Comparison of ENCODE assay signal across 15 mouse cellular contexts in genomic region chr14:20927470-20928307, GRCm38 (mm10). TPM values are rescaled to one million over a fixed set of nuclear protein-coding genes. Genes with fewer than 3 reads are reported as not detected.
DNase-seq lines count a peak whose midpoint lies in the region; ATAC-seq and TF ChIP-seq lines count a peak whose summit lies in the region.
"Had no signal": no experiment of that assay in that cellular context is flagged by ENCODE, and none has a peak within 500 bp of the region (broad histone marks: within the 10 kb centered on the region; RNA-seq: fewer than 3 reads in every experiment).

No protein-coding gene starts in this region.

- no peak for TF ChIP-seq CTCF in embryonic fibroblast, embryonic 13.5 days (IDR thresholded peaks at IDR 0.05; ENCODE audit: borderline replicate concordance, insufficient read depth, low read length)
- TF ChIP-seq CTCF in liver, postnatal 0 days (IDR thresholded peaks at IDR 0.05; ENCODE audit: low read depth) = no peak

- H3K27me3 ChIP-seq in erythroblast, embryonic 14.5 days (ENCODE audit: control insufficient read depth) = no peaks in the 10 kb centered on the region
- H3K27me3 ChIP-seq in liver, postnatal 0 days (ENCODE audit: insufficient read depth, low read length) = no peaks in the 10 kb centered on the region
- no peaks in the 10 kb centered on the region for H3K27me3 ChIP-seq in midbrain, embryonic 13.5 days
- no peaks in the 10 kb centered on the region for H3K27me3 ChIP-seq in heart, embryonic 11.5 days (ENCODE audit: control insufficient read depth, insufficient read depth, low read length)
- H3K27me3 ChIP-seq: forebrain, embryonic 15.5 days; heart, embryonic 15.5 days had no signal

- H3K27ac ChIP-seq in ES-E14 (ENCODE audit: insufficient read depth, low read depth, low read length, poor library complexity, severe bottlenecking) = no peak overlapping the region
- 0 out of 2 replicates have a peak overlapping the region, but pooled peaks have one; percentile 86 for H3K27ac ChIP-seq in embryonic fibroblast, embryonic 13.5 days (ENCODE audit: insufficient read depth, low read length)
- peak overlapping the region; percentile 87 for H3K27ac ChIP-seq in liver, postnatal 0 days (ENCODE audit: low read depth)
- no peak overlapping the region for H3K27ac ChIP-seq in midbrain, embryonic 13.5 days
- no peak overlapping the region for H3K27ac ChIP-seq in heart, embryonic 11.5 days (ENCODE audit: low read depth, low read length)

- TF ChIP-seq POLR2A in embryonic fibroblast, embryonic 13.5 days (IDR thresholded peaks at IDR 0.05; ENCODE audit: low read depth, low read length) = no peak

- H3K4me2 ChIP-seq in liver, postnatal 0 days (ENCODE audit: low read depth, low read length) = peak overlapping the region; percentile 86
- H3K4me2 ChIP-seq in midbrain, embryonic 13.5 days (replicated peaks) = no peak overlapping the region
- no peak overlapping the region for H3K4me2 ChIP-seq in heart, embryonic 11.5 days

- no peaks in the 10 kb centered on the region for H3K9me3 ChIP-seq in erythroblast, embryonic 14.5 days (ENCODE audit: control insufficient read depth, low read length)
- no peaks in the 10 kb centered on the region for H3K9me3 ChIP-seq in ES-E14 (ENCODE audit: control insufficient read depth, insufficient read depth, low read depth, low read length)
- no peaks in the 10 kb centered on the region for H3K9me3 ChIP-seq in liver, postnatal 0 days (ENCODE audit: low read length)
- H3K9me3 ChIP-seq in midbrain, embryonic 13.5 days = no peaks in the 10 kb centered on the region
- H3K9me3 ChIP-seq in heart, embryonic 11.5 days (replicated peaks; ENCODE audit: control insufficient read depth, low read length) = no peaks in the 10 kb centered on the region
- H3K9me3 ChIP-seq: forebrain, embryonic 15.5 days; heart, embryonic 15.5 days had no signal

- in situ Hi-C loops in ES-E14 (cut with MboI; ENCODE audit: low sequenced_read_pairs in 2 of 2, unreplicated experiment in 2 of 2) = no loop called here

- no peak overlapping the region for H3K9ac ChIP-seq in ES-E14 (ENCODE audit: insufficient read depth, low read depth, low read length, poor library complexity, severe bottlenecking)
- H3K9ac ChIP-seq in liver, postnatal 0 days (replicated peaks) = no peak overlapping the region
- H3K9ac ChIP-seq in midbrain, embryonic 13.5 days (replicated peaks) = no peak overlapping the region
- H3K9ac ChIP-seq in heart, embryonic 11.5 days (ENCODE audit: low read depth, low read length) = no peak overlapping the region

- H3K4me1 ChIP-seq in erythroblast, embryonic 14.5 days (ENCODE audit: control insufficient read depth) = peaks cover 65% of the 10 kb centered on the region
- H3K4me1 ChIP-seq in ES-E14 (ENCODE audit: control insufficient read depth in 2 of 2, insufficient read depth in 2 of 2, low read length in 2 of 2, poor library complexity in 1 of 2) = 0 out of 4 replicates have a peak, but pooled peaks cover 0 to 2% of the 10 kb centered on the region in 2 experiments
- H3K4me1 ChIP-seq in embryonic fibroblast, embryonic 13.5 days (ENCODE audit: control insufficient read depth, insufficient read depth, low read length) = peaks cover 3% of the 10 kb centered on the region
- H3K4me1 ChIP-seq in liver, postnatal 0 days (ENCODE audit: insufficient read depth) = peaks cover 35% of the 10 kb centered on the region
- H3K4me1 ChIP-seq in midbrain, embryonic 13.5 days (replicated peaks) = peaks cover 18% of the 10 kb centered on the region
- H3K4me1 ChIP-seq in heart, embryonic 11.5 days (ENCODE audit: control insufficient read depth, insufficient read depth, low read length) = no peaks in the 10 kb centered on the region; the same call in 1 of the 2 replicates

- no peaks in the 10 kb centered on the region; the same call in 1 of the 2 replicates for H3K36me3 ChIP-seq in erythroblast, embryonic 14.5 days (ENCODE audit: control insufficient read depth)
- no peaks in the 10 kb centered on the region for H3K36me3 ChIP-seq in ES-E14 (ENCODE audit: control insufficient read depth, insufficient read depth, low read length, poor library complexity, severe bottlenecking)
- H3K36me3 ChIP-seq in liver, postnatal 0 days (replicated peaks; ENCODE audit: insufficient read depth, low read length) = no peaks in the 10 kb centered on the region
- H3K36me3 ChIP-seq in midbrain, embryonic 13.5 days = no peaks in the 10 kb centered on the region
- H3K36me3 ChIP-seq in heart, embryonic 11.5 days (ENCODE audit: control insufficient read depth, insufficient read depth, low read length) = no peaks in the 10 kb centered on the region
- H3K36me3 ChIP-seq: forebrain, embryonic 15.5 days; G1E; heart, embryonic 15.5 days had no signal

- no peak for DNase-seq in ES-E14 (ENCODE audit: low read depth, low spot score)
- no peak for DNase-seq in liver, postnatal 0 days
- DNase-seq in right cerebral cortex, postnatal 14 days = no peak
- DNase-seq: adrenal gland, postnatal 25 days; kidney, postnatal 4 days; lung, embryonic 14.5 days; thymus, adult 18-20 months had no signal

- H3K4me3 ChIP-seq in erythroblast, embryonic 14.5 days (replicated peaks) = peak overlapping the region; percentile 84
- H3K4me3 ChIP-seq in ES-E14 (ENCODE audit: insufficient read depth in 1 of 2, low read depth in 1 of 2, low read length in 2 of 2, poor library complexity in 1 of 2, severe bottlenecking in 1 of 2) = no peak overlapping the region
- H3K4me3 ChIP-seq in embryonic fibroblast, embryonic 13.5 days (ENCODE audit: insufficient read depth, low read length) = no peak overlapping the region
- no peak overlapping the region for H3K4me3 ChIP-seq in liver, postnatal 0 days (ENCODE audit: low read depth, low read length)
- H3K4me3 ChIP-seq in midbrain, embryonic 13.5 days (replicated peaks) = no peak overlapping the region
- no peak overlapping the region for H3K4me3 ChIP-seq in heart, embryonic 11.5 days (ENCODE audit: low read depth, low read length)

- TF ChIP-seq EP300 in liver, postnatal 0 days (IDR thresholded peaks at IDR 0.05; ENCODE audit: low read depth) = peak; percentile 66

- whole genome bisulfite sequencing in liver, postnatal 0 days (ENCODE audit: insufficient replicate concordance) = 44% methylated on average over 4 of the region's 4 CpGs
- WGBS in midbrain, embryonic 13.5 days = 89% methylated on average over 4 of the region's 4 CpGs
- 74% methylated on average over 4 of the region's 4 CpGs for WGBS in heart, embryonic 11.5 days (ENCODE audit: insufficient replicate concordance)

- ATAC-seq in erythroblast, adult 5-6 weeks (replicated peaks; ENCODE audit: low FRiP score, poor library complexity, severe bottlenecking) = no peak
- no peak for ATAC-seq in liver, postnatal 0 days
- no peak for ATAC-seq in midbrain, embryonic 13.5 days
- no peak for ATAC-seq in heart, embryonic 11.5 days (replicated peaks; ENCODE audit: insufficient number of reproducible peaks, low FRiP score, low TSS enrichment)

TF ChIP-seq in ES-E14, 5 proteins besides CTCF, POLR2A, EP300 and RAD21:
- TF ChIP-seq MAFK (IDR thresholded peaks at IDR 0.05; ENCODE audit: insufficient read depth, low read depth, low read length) (no peak), ZNF384 (IDR thresholded peaks at IDR 0.05; ENCODE audit: low read depth, low read length) (0 out of 2 replicates have a peak, but pooled peaks have one; percentile 31)

RNA-seq across cellular contexts. Expression of gene Vcl, which starts 1.5 kb away (rescaled TPM):
- polyA plus RNA-seq in erythroblast, embryonic 14.5 days (2012) = 0.21 and 0.43 TPM in 2 replicates
- 42.1 and 45.6 TPM in 2 replicates for total RNA-seq in erythroblast, adult 5-6 weeks (2015; ENCODE audit: low replicate concordance)
- 28.2 and 34.6 TPM in 2 replicates for total RNA-seq in erythroblast, adult 5-6 weeks (2017; ENCODE audit: low replicate concordance)
- total RNA-seq in ES-E14 (2012; rRNA removed) = 92.1 and 116 TPM in 2 replicates
- 494 and 636 TPM in 2 replicates for polyA plus RNA-seq in embryonic fibroblast, embryonic 13.5 days (2011; ENCODE audit: insufficient read length, low read depth, missing spikeins)
- 9.3 and 11.6 TPM in 2 replicates for polyA plus RNA-seq in liver, postnatal 0 days (2015; fragmentation: Nextera tagmentation; extraction: Ambion mirVana)
- 9.7 and 11.2 TPM in 2 replicates for polyA plus RNA-seq in midbrain, embryonic 13.5 days (2015; fragmentation: Nextera tagmentation; extraction: Ambion mirVana)
- polyA plus RNA-seq in heart, embryonic 11.5 days (2014; fragmentation: Nextera tagmentation; extraction: Ambion mirVana) = 78.8 and 101 TPM in 2 replicates

Comparison
In these comparisons a context has a peak if more than half of its experiments do, and no peak if none do; other contexts are left out.
1. H3K27ac ChIP-seq: peak in embryonic fibroblast, embryonic 13.5 days (single experiment) and liver, postnatal 0 days (single experiment); none in ES-E14 (single experiment), midbrain, embryonic 13.5 days (single experiment) and heart, embryonic 11.5 days (single experiment).